Mouse (Mus musculus): ENCODE measurements around the gene Sgms1.

The Sgms1 gene

DNA sequence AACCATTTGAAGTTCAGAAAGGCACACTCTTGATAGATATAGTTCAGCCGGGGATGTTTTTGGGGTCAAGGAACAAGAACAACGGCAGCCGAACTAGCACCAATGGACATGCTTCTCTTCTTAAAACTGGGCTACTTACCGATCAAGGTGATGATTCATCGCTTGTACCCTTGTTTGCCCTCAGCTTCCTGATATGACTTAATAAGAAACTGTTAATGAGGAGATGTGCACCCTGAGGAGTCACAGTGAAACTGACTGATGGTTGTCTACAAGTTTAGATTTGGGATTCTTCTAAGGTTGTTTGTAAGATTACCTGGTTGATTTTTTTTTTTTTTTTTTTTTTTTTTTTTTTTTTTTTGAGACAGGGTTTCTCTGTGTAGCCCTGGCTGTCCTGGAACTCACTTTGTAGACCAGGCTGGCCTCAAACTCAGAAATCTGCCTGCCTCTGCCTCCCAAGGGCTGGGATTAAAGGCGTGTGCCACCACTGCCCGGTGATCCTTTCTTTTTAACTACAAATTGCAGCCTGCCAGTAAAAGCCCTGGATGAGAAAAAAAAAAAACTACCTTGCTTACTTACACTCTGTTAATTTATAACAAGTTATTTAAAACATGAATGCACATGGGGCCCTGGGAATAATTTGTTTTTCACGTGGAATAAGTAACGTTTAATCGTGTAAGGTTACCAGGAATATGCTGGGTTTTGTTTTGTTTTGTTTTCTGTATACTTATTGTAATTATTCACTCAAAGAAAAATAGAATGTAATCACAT, 126.5 kb downstream of the Sgms1 start:
- DNase-seq = no peak

DNA sequence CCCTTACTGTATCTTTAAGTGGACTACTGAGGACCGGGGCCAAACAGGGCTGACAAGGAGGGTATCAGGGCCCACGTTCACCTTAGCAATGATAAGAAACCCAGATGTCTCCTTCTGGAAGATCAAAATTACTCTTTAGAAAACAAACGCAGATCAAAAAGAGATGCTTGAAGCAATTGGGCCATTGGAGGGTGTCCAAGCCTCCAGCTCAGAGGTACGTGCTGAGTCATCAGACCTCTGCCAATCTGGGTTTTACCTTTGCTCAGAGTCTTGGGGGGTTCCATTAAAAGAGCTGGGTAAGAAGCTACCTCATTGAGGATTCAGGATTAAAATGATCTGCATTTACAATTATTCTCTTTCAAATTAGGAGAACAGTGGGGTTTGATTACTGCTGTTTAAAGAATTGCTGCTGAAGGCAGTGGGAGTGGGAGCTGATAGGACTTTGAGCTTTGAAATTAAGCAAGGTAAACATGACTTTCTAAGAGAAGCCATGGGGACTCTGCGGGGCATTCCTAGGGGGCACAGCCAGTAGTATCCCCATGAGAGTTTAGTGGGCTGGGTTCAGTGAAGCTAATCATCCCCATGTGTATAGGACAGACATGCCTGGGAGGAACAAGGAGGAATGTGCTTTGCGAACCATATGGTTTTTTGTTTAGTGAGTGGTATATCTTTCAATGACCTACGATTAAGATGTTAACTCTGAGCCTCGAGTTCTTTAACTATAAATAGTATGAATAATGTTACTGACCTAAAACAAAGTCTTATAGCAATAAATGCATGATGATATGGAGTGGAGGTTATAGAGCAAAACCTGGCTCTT, 128.4 kb downstream of the Sgms1 start:
- no peak for DNase-seq

DNA sequence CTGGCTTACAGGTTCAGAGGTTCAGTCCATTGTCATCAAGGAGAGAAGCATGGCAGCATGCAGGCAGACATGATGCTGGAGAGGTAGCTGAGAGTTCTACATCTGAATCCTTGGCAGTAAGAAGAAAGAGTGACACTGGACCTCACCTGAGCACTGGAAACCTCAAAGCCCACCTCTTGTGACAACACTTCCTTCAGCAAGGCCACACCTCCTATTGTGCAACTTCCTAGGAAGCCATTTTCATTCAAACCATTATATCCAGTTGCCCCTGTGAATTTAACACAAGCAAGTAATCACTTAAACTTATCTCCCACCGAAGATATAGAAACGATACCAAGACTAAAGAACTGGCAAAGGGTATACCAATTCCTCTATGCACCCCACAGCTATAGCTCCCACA, 129.7 kb downstream of the Sgms1 start:
- DNase-seq = no peak

DNA sequence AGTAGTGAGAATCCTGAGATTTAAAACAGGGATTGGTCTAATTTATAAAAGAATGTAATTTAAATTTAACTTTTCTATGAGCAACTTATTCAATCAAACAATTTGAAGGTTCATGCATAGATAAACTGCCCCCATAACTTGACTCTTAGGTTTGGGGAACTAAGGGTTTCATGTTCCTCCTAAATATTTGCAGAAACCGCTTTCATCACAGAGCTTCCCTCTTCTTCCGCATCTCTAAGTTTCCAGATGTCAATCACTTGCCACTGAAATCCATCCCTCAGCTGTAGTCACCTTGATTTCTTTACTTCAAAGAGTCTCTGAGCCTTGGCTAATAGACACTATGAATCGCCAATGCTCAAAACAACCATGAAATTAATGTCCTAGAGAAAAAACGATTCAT, 130.5 kb downstream of the Sgms1 start:
- DNase-seq = no peak

DNA sequence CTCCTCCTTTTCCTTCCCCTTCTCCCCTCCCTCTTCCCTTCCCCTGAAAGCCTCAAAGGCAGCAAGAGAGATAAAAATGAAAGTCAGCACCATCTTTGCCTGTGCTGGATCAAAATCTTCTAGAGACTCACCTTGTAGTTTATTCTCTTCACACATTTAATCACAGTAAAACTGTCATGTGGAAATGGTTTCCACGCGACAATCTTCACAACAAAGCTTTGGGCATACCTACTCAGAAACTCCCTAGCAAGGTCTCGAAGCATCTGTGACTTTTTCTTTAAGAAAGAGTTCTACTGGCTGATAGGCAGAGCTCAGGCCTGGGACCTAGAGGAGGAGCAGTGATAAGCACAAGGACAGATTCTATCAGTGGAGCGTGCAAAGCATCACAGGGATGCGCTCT, 131.4 kb downstream of the Sgms1 start:
- DNase-seq = no peak

DNA sequence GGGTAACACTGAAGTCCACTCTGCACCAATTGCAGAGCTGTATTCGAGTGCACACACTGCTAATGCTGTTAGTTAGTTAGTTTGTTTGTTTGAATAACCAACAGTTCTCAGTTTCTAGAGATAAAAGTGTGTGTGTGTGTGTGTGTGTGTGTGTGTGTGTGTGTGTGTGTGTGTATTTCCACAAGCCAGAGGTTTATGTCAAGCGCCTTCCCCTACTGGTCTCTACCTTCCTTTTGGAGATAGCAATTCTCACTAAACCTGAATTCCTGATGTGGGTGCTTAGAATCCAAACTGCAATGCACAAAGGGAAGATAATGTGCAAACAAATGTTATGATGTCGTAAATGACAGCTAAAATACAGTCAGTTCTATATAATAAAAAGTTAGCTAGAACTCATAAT, 131.9 kb downstream of the Sgms1 start:
- no peak for DNase-seq

DNA sequence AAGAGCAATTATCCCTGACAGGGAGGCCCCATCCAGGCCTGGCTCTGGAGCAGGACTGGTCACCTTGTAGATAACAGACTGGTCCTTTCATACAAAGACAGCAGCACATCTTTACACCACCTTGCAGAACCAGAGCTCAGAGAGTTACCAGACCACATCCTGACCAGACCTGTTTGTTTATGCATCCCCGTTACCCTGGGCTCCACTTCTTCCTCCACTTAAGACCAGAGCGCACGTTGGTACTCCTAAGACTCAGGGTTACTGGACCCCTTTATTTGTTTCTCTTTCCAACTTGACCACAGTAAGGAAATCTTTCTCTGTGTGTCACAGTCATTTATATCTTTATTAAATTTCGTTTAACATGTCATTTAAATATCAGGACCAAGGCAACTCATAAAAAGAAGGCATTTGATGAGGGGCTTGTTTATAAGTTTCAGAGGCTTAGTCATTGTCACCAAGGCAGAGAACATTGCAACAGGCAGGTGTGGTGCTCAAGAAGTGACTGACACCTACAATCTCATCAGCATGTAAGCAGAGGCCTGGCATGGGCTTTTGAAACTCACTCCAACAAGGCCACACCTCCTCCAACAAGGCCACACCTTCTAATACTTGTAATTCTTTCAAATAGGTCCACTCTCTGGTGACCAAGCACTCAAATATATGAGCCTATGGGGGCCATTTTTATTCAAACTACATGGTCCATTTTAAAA, 132.7 kb downstream of the Sgms1 start:
- no peak for DNase-seq

DNA sequence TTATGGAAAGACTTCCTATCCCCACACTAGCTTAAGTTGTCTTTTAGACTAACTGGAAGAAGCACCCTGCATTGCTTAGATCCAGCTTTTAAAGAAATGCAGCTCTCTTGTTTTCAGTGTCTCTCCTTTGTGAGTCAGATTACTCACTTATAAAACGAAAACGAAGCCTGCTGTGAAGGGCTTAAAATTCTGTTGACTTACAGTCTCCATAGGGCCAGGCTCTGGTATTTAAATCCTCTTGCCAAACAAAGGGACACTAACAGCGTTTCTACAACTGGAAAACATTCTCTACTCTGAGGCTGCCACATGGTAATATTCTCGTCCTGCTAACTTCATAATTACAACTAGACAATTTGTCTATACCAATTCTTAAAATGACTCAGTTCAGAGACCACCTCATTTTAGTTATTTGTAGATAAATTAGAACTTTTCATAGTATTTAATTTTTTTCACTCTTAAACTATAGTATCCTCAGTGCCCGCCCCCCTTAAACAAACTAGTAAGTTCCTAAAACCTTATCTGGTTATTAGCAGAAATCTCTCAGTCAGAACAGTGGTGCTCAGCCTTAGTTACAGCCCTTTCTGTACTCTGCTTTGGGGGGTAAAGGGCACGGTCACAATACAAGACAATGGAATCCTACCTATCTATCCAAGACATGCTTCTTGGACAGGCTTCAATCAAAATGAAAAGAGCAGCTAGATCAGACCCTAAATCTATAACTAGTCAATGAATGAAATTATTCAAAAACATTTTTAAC, 133.9 kb downstream of the Sgms1 start:
- DNase-seq = no peak

DNA sequence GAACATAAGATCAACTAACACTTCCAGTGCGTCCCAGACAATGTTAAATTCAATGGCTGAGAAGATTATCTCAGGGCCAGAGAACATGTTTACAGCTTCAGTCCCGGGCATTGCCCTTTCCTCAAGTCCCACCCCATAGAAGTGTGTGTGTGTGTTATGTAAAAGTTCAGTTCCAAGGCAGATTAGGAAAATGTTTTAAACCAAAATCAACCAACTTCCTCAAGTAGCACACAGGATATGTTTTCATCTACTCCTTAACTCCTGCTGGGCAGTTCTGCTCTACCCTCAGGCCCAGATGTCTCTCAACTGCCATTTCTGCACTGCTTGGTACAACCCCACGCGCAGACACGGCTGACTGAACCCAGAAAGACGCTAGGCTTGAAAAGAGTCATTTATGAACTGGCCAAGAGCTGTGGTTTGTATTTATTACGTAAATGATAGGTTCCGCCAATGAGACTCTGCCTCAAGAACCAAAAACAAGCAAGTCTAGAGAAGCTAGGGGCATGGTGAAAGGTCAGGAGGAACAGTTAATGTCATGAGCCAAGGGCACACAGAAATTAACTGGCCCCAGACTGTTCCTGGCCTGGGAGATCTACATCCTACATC, 134.7 kb downstream of the Sgms1 start:
- DNase-seq = no peak

DNA sequence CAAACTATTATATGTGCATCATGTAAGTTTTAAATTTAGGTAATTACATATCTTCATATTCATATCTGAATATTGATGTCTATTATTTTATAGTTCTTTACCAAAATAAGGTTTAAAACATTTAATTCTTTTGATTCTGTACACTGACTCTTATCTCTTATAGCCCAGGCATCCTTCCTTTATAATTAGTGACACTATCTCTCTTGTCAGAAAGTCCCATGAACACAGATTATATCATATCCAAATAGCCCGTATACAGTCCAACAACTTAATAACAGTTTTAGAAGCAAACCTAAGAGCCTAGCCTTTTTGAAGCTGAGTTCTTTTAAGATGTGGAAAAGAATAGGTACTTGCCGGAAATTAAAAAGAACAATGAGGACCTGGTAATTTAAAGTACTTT, 135.3 kb downstream of the Sgms1 start:
- DNase-seq = no peak

DNA sequence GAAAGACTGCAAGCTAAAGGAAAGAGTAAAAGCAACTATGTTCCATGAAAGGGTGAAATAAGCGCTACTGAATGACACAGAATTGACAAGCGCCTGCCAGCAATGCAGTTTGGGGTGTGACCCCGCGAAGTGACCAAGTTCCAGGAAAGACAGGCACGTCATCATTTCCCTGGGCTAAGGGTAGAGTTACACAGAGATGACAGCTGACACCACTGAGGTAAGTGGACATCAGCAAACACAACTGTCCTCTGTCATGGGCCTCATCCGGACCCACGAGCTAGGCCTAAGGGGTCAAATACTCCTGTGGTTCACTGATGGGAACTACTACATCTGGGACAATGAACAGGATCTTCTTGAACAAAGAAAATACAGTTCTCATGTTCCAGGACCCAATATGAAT, 136.5 kb downstream of the Sgms1 start:
- no peak for DNase-seq

DNA sequence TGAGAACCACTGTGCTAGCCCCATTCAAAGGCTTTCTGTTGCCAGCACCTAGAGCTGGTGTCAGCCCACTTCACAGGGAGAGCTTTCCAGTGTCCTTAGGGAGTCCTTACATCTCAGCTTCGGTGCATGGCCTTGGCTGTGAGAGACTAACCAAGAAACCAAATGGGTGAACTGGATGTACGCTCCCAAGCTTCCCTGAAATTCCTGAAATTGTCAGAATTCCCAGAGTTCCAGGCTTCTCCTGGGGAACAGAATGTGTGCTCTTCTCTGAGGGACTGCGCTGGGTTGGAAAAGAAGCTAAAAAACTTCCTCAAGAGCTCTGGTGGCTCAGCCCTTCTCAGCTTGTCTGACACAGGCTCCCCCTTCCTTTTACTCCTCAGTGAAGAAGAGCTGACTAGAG, 137.1 kb downstream of the Sgms1 start:
- no peak for DNase-seq

DNA sequence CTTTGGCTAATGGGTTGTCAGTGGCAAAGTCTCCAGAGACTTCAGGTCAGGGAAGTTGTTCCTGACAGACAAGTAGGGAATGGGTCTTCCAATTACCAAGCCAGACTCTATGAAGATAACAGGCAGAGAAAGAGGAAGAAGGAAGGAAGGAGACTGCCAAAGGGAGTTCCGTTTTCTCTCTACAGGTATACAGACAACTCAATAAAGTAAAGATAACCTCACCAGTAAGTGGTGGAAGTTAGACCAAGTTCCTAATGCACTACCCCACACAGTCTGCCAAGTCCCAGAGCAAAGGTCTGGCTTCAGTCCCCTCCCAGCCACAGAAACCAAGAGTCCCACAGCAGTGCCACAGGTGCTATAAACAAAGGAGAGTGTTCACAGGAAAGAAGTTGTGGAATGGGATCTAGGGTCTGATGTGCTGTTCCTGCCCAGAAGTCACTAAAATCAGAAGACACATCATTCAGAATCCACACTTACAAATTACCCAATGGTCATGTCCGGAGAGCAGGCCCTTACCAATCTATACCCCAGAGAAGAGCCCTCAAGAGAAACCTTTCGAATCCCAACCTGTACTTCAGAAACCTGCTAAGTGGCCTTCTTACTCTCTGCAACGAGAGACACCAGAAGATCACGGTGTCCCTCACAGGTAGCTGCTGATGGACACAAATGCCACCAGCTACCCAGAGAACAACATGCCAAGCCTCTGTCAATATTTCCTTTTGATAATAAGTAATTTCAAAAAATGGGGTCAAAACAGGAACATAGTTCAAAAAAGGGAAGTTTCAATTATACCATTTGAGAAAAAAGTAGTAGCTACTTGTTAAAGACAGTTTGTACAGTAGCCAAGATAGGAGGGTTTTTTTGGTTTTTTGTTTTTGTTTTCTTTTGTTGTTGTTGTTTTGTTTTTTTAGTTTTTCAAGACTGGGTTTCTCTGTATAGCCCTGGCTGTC, 140.1 kb downstream of the Sgms1 start:
- no peak for DNase-seq

DNA sequence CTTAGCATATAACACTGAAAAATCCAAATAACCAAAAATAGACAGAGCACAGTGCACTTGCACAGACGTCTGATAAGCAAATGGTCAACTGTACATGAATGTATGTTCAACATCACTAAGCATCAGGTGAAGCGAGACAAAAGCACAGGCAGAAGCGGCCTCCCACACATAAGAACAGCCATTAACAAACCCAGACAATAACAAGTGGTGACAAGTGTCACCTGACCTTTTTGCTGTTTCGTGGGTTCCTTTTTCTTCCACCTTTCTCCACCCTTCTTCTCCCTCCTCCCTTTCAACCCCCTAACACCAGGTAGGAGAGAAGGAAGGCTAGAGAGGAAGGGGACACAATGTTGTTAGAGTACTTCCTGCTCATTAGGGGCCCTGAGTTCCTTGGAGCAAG, 144.6 kb downstream of the Sgms1 start:
- no peak for DNase-seq

DNA sequence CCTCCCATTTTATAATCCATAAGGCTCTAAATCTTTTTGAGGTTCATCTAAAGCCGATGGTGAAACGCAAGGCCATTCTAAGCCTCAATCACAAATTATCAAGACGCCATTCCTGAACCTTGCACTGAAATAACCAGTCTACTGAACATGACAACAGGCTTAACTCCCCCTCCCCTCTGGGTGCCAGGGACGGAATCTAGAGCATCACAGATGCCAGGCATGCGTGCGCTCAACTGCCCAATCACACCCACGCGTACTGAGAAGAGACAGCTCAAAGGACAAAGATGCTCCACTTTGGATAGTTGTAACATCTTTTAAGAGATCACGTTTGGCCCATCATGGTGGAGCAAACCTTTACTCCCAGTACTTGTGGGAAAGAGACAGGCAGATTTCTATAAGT, 146.3 kb downstream of the Sgms1 start:
- no peak for DNase-seq

DNA sequence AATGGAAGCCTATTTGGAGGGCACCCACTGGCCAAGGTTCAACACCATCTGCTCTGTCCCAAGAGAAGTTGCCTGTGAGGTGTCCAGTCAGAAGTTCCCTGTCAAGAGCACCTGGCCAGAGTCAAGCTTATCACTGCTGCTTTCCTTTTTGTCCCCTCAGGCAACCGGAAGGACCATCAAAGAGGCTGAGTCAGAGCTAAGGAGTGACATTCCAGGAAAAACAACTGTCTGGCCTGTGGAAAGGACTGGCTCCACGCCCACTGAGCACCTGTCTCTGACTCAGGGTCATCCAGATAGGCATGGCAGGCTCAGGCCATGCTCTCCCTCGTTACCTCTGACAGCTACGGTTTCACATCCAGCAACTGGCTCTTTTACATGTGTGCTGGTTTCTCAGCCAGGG, 147.4 kb downstream of the Sgms1 start:
- DNase-seq = no peak

DNA sequence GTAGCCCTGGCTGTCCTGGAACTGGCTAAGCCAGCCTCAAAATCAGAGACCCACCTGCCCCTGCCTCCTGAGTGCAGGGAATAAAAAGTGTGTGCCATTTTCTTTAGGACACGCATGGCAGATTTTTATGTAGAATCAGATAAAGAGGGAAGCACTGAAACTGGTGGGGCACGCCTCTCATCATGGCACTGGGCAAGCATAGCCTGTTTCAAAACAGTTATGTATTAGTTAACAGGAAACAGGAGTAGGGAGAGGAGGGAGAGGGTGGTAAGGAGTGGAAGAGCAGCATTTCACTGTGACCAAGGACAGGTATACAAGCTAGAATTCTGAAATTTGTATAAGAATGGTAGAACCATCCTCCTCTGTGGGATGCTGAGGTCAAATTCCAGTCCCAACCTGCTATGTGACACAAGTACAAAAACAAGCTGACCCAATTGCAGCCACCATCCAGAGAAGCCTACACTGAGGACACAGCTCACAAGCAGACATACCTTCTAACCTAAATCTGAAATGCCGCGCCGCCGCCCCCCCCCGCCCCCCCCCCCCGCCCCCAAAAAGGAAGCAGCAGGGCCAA, 149.0 kb downstream of the Sgms1 start:
- no peak for DNase-seq

DNA sequence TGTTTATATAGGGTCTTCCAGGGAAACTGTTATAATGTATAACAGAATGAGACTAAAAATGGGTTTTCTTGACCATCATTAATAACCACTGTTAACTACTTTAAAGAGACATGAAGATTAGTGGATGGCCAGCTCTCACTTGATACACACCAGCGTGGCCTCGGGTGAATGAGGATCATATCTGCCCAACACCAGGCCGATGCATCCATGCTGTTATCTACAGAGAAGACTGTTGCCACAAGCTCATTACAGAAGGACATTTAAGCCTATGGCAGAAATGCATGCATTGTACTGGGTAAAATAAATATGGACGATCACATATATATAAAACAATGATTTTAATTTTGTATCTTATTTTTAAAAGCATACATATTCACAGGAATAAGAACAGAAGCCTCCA, 149.6 kb downstream of the Sgms1 start:
- no peak for DNase-seq

DNA sequence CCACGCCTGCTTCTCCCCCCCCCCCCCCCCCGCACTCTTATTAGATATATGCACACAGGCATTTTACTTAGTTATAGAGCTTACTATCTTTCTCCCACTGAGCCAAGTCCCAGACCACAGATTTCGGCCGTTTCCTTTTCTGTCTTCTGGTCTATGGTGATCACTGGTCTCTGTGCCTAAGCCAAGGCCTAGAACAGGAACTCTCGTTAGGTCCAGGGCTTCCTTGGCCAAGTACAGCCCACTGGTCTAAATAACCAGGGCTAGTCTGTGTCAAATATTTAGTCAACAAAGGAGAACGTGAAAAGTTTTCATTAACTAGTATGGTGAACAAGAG, 150.1 kb downstream of the Sgms1 start:
- no peak for DNase-seq

DNA sequence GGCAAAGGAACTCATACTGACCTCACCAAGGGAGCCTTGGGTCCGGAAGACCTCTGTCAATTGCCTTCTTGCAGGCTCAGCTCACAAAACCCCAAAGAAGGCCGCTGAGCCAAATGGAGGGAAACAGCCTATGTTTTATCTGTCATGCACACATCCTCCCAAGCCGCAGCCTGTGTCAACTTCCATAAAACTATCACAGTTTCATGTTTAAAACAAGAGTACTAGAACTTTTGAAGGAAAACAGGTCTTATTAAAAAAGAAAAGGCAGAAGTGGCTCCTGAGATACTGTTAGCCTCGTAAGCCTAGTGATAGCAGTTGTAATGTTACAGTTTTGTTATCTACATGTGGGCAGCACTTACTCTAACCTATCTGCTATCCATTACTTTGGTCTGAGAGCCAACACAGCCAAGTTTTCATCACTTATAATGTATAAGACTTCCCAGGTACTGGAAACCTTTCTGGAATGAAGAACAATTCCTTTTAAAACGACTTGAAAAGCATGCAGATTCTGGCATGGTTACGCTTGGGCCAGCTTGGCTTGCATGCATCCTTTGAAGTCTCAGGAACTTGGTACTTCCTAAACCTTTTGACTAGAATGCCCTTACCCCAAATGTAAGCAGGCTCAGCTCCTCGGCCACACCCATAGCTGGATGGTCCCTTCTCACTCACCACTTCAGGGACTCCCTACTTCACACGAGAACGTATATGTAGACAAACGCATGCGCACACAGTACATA, 150.6 kb downstream of the Sgms1 start:
- no peak for DNase-seq
